Mouse (Mus musculus): ENCODE measurements around the gene Gm2075. TPM values are rescaled to one million over a fixed set of nuclear protein-coding genes. Genes with fewer than 3 reads are reported as not detected.

Gm2075 gene
- not detected for polyA plus RNA-seq (2017; shearing (Covaris generic))

DNA sequence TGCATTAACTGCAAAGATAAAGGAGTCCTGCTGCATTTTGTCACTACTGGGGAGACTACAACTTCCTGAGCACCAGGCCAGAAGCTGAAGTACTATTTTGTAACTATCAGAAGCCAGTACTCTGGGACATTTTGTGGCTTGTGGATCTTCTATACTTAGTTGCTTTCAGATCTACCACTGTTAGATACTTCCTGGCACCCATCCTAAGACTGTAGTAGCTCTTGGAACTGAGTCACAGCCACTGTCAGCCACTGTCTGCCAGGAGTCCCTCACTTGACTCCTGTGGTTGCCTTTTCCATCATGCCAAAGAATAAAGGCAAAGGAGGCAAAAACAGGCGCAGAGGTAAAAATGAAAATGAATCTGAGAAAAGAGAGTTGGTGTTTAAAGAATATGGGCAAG lies at the start of gene Gm2075:
Gm2075 (plus strand) TSS at position 301 of the 400 bp plus-strand sequence.

DNA sequence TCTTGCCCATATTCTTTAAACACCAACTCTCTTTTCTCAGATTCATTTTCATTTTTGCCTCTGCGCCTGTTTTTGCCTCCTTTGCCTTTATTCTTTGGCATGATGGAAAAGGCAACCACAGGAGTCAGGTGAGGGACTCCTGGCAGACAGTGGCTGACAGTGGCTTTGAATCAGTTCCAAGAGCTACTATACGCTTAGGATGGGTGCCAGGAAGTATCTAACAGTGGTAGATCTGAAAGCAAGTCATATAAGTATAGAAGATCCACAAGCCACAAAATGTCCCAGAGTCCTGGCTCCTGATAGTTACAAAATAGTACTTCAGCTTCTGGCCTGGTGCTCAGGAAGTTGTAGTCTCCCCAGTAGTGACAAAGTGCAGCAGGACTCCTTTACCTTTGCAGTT lies 7.0 kb downstream of the Gm2075 start, which contains the start of gene Gm6803:
Gm6803 (minus strand) TSS at position 101 of the 400 bp plus-strand sequence.

DNA sequence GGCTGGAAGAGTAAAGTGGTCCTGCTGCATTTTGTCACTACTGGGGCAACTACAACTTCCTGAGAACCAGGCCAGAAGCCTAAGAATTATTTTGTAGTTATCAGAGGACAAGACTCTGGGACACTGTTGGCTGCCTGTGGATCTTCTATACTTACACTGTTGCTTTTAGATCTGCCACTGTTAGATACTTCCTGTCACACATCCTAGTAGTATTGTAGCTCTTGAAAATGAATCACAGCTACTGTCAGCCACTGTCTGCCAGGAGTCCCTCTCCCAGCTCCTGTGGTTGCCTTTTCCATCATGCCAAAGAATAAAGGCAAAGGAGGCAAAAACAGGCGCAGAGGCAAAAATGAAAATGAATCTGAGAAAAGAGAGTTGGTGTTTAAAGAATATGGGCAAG lies 15.1 kb downstream of the Gm2075 start, which contains the start of gene Gm2056:
Gm2056 (plus strand) TSS at position 301 of the 400 bp plus-strand sequence.

Other genes starting within 250 kb of the Gm2075 start
- under 1 TPM; 0.08 to 0.39 TPM for gene Gm21319, start 236.1 kb upstream of the Gm2075 start, polyA plus RNA-seq (2017; shearing (Covaris generic))
- not detected for gene Gm21936, start 216.3 kb upstream of the Gm2075 start, polyA plus RNA-seq (2017; shearing (Covaris generic))
- 1 to 10 TPM in 1 of 2 experiments, not detected in 1; 1.4 TPM for gene BB287469, start 195.3 kb upstream of the Gm2075 start, polyA plus RNA-seq (2017; shearing (Covaris generic))
- under 1 TPM in 1 of 2 experiments, not detected in 1; 0.99 TPM for gene Gm2001, start 169.5 kb upstream of the Gm2075 start, polyA plus RNA-seq (2017; shearing (Covaris generic))
- under 1 TPM; 0.13 to 0.22 TPM for gene Gm2016, start 137.8 kb upstream of the Gm2075 start, polyA plus RNA-seq (2017; shearing (Covaris generic))
- not detected for gene Gm2022, start 116.5 kb upstream of the Gm2075 start, polyA plus RNA-seq (2017; shearing (Covaris generic))
- not detected for gene Gm2035, start 92.0 kb upstream of the Gm2075 start, polyA plus RNA-seq (2017; shearing (Covaris generic))
- 1 to 10 TPM in 1 of 2 experiments, not detected in 1; 2.1 TPM for gene Gm2042, start 57.8 kb upstream of the Gm2075 start, polyA plus RNA-seq (2017; shearing (Covaris generic))
- gene Gm6803, start 6.9 kb downstream of the Gm2075 start, polyA plus RNA-seq (2017; shearing (Covaris generic)): not detected
- gene Gm2056, start 15.2 kb downstream of the Gm2075 start, polyA plus RNA-seq (2017; shearing (Covaris generic)): not detected
- gene Gm16368, start 71.8 kb downstream of the Gm2075 start, polyA plus RNA-seq (2017; shearing (Covaris generic)): not detected
- not detected for gene Gm10436, start 170.3 kb downstream of the Gm2075 start, polyA plus RNA-seq (2017; shearing (Covaris generic))
- gene Gm8332, start 238.3 kb downstream of the Gm2075 start, polyA plus RNA-seq (2017; shearing (Covaris generic)): 1 to 10 TPM in 1 of 2 experiments, not detected in 1; 1.2 TPM

All from inflammation-experienced regulatory T-cells (primary cell).